Mouse (Mus musculus): Measurements from ENCODE around the gene Slc16a5. TPM values are rescaled to one million over a fixed set of nuclear protein-coding genes. Genes with fewer than 3 reads are reported as not detected.

Slc16a5 gene
- polyA plus RNA-seq, 1 experiment from 2014 or later = 0.15 TPM

- Histone ChIP-seq H3K27ac (ENCODE audit: low read depth, low read length) (peak overlapping the region; percentile 86), H3K27me3 (ENCODE audit: control insufficient read depth, insufficient read depth, low read length) (no peaks in the 10 kb centered on the region; the same call in 1 of the 2 replicates), H3K4me1 (ENCODE audit: control insufficient read depth, insufficient read depth, low read length) (peaks cover 33% of the 10 kb centered on the region), H3K9me3 (ENCODE audit: control insufficient read depth, low read length) (no peaks in the 10 kb centered on the region), H3K9ac (replicated peaks; ENCODE audit: low read depth, low read length) (peak overlapping the region; percentile 100), H3K4me2 (ENCODE audit: low read depth, low read length) (peak overlapping the region; percentile 92), H3K4me3 (ENCODE audit: low read depth, low read length) (peak overlapping the region; percentile 100), H3K36me3 (ENCODE audit: control insufficient read depth, insufficient read depth, low read length) (no peaks in the 10 kb centered on the region)
- under 1% methylated on average over 57 of the region's 57 CpGs for WGBS
- ATAC-seq (ENCODE audit: low read depth) = peak; percentile 68
These were observed 51.3 kb downstream of the Slc16a5 start for GRCm38 (mm10) chr11:115513271-115514237.

GRCm38 (mm10) chr11:115514238-115514663 lies 52.0 kb downstream of the Slc16a5 start, which contains the start of gene Jpt1:
Gene Jpt1 (minus strand): TSS chr11:115514387.
- Histone ChIP-seq H3K9ac (replicated peaks; ENCODE audit: low read depth, low read length) (peak within 1 kb of the TSS; percentile 100), H3K27me3 (ENCODE audit: control insufficient read depth, insufficient read depth, low read length) (no peaks in the 10 kb centered on the region; the same call in 1 of the 2 replicates), H3K27ac (ENCODE audit: low read depth, low read length) (peak within 1 kb of the TSS; percentile 86), H3K36me3 (ENCODE audit: control insufficient read depth, insufficient read depth, low read length) (no peaks in the 10 kb centered on the region), H3K4me2 (ENCODE audit: low read depth, low read length) (peak within 1 kb of the TSS; percentile 92), H3K9me3 (ENCODE audit: control insufficient read depth, low read length) (no peaks in the 10 kb centered on the region), H3K4me1 (ENCODE audit: control insufficient read depth, insufficient read depth, low read length) (peaks cover 28% of the 10 kb centered on the region), H3K4me3 (ENCODE audit: low read depth, low read length) (peak within 1 kb of the TSS; percentile 100)
- under 1% methylated on average over 24 of the region's 24 CpGs for WGBS
- peak; percentile 97 for ATAC-seq (ENCODE audit: low read depth)

- Histone ChIP-seq H3K4me1 (ENCODE audit: control insufficient read depth, insufficient read depth, low read length) (peaks cover 25% of the 10 kb centered on the region), H3K27ac (ENCODE audit: low read depth, low read length) (no peak overlapping the region), H3K9me3 (ENCODE audit: control insufficient read depth, low read length) (no peaks in the 10 kb centered on the region), H3K36me3 (ENCODE audit: control insufficient read depth, insufficient read depth, low read length) (no peaks in the 10 kb centered on the region), H3K27me3 (ENCODE audit: control insufficient read depth, insufficient read depth, low read length) (no peaks in the 10 kb centered on the region; the same call in 1 of the 2 replicates), H3K4me2 (ENCODE audit: low read depth, low read length) (no peak overlapping the region), H3K4me3 (ENCODE audit: low read depth, low read length) (no peak overlapping the region), H3K9ac (replicated peaks; ENCODE audit: low read depth, low read length) (no peak overlapping the region)
- ATAC-seq (ENCODE audit: low read depth) = no peak
- 80% methylated on average over 6 of the region's 6 CpGs for WGBS
These were observed 52.7 kb downstream of the Slc16a5 start for GRCm38 (mm10) chr11:115515021-115515420.

- no peaks in the 10 kb centered on the region; the same call in 1 of the 2 replicates for H3K27me3 ChIP-seq (ENCODE audit: control insufficient read depth, insufficient read depth, low read length)
- no peaks in the 10 kb centered on the region for H3K36me3 ChIP-seq (ENCODE audit: control insufficient read depth, insufficient read depth, low read length)
- H3K9ac ChIP-seq (replicated peaks; ENCODE audit: low read depth, low read length) = no peak overlapping the region
- ATAC-seq (ENCODE audit: low read depth) = no peak
- no peak overlapping the region for H3K4me3 ChIP-seq (ENCODE audit: low read depth, low read length)
- H3K4me1 ChIP-seq (ENCODE audit: control insufficient read depth, insufficient read depth, low read length) = peaks cover 5% of the 10 kb centered on the region; the same call in 1 of the 2 replicates
- WGBS = 84% methylated on average over 5 of the region's 5 CpGs
- H3K4me2 ChIP-seq (ENCODE audit: low read depth, low read length) = no peak overlapping the region
- no peaks in the 10 kb centered on the region for H3K9me3 ChIP-seq (ENCODE audit: control insufficient read depth, low read length)
- H3K27ac ChIP-seq (ENCODE audit: low read depth, low read length) = no peak overlapping the region
These were observed 54.7 kb downstream of the Slc16a5 start for GRCm38 (mm10) chr11:115516942-115517341.

- WGBS = 77% methylated on average over 9 of the region's 9 CpGs
- H3K4me3 ChIP-seq (ENCODE audit: low read depth, low read length) = no peak overlapping the region
- H3K27me3 ChIP-seq (ENCODE audit: control insufficient read depth, insufficient read depth, low read length) = no peaks in the 10 kb centered on the region; the same call in 1 of the 2 replicates
- no peak overlapping the region for H3K9ac ChIP-seq (replicated peaks; ENCODE audit: low read depth, low read length)
- H3K4me2 ChIP-seq (ENCODE audit: low read depth, low read length) = no peak overlapping the region
- no peak overlapping the region for H3K27ac ChIP-seq (ENCODE audit: low read depth, low read length)
- H3K4me1 ChIP-seq (ENCODE audit: control insufficient read depth, insufficient read depth, low read length) = no peaks in the 10 kb centered on the region
- H3K9me3 ChIP-seq (ENCODE audit: control insufficient read depth, low read length) = no peaks in the 10 kb centered on the region
- H3K36me3 ChIP-seq (ENCODE audit: control insufficient read depth, insufficient read depth, low read length) = 0 out of 2 replicates have a peak, but pooled peaks cover 6% of the 10 kb centered on the region
- ATAC-seq (ENCODE audit: low read depth) = no peak
These were observed 56.4 kb downstream of the Slc16a5 start for GRCm38 (mm10) chr11:115518693-115519092.

- 0 out of 2 replicates have a peak, but pooled peaks cover 13% of the 10 kb centered on the region for H3K36me3 ChIP-seq (ENCODE audit: control insufficient read depth, insufficient read depth, low read length)
- H3K27ac ChIP-seq (ENCODE audit: low read depth, low read length) = no peak overlapping the region
- no peak overlapping the region for H3K9ac ChIP-seq (replicated peaks; ENCODE audit: low read depth, low read length)
- H3K4me2 ChIP-seq (ENCODE audit: low read depth, low read length) = no peak overlapping the region
- no peaks in the 10 kb centered on the region for H3K9me3 ChIP-seq (ENCODE audit: control insufficient read depth, low read length)
- H3K4me3 ChIP-seq (ENCODE audit: low read depth, low read length) = no peak overlapping the region
- ATAC-seq (ENCODE audit: low read depth) = no peak
- 86% methylated on average over 3 of the region's 3 CpGs for WGBS
- no peaks in the 10 kb centered on the region for H3K4me1 ChIP-seq (ENCODE audit: control insufficient read depth, insufficient read depth, low read length)
- no peaks in the 10 kb centered on the region for H3K27me3 ChIP-seq (ENCODE audit: control insufficient read depth, insufficient read depth, low read length)
These were observed 57.3 kb downstream of the Slc16a5 start for GRCm38 (mm10) chr11:115519581-115519980.

GRCm38 (mm10) chr11:115520218-115520617 lies 57.9 kb downstream of the Slc16a5 start:
- H3K4me3 ChIP-seq (ENCODE audit: low read depth, low read length) = no peak overlapping the region
- WGBS = 63% methylated on average over 2 of the region's 2 CpGs
- no peaks in the 10 kb centered on the region for H3K4me1 ChIP-seq (ENCODE audit: control insufficient read depth, insufficient read depth, low read length)
- H3K9ac ChIP-seq (replicated peaks; ENCODE audit: low read depth, low read length) = no peak overlapping the region
- no peaks in the 10 kb centered on the region for H3K27me3 ChIP-seq (ENCODE audit: control insufficient read depth, insufficient read depth, low read length)
- ATAC-seq (ENCODE audit: low read depth) = no peak
- no peaks in the 10 kb centered on the region for H3K9me3 ChIP-seq (ENCODE audit: control insufficient read depth, low read length)
- no peak overlapping the region for H3K4me2 ChIP-seq (ENCODE audit: low read depth, low read length)
- H3K27ac ChIP-seq (ENCODE audit: low read depth, low read length) = no peak overlapping the region
- H3K36me3 ChIP-seq (ENCODE audit: control insufficient read depth, insufficient read depth, low read length) = peaks cover 17% of the 10 kb centered on the region; the same call in 1 of the 2 replicates

GRCm38 (mm10) chr11:115521080-115521479 lies 58.8 kb downstream of the Slc16a5 start:
- Histone ChIP-seq H3K27me3 (ENCODE audit: control insufficient read depth, insufficient read depth, low read length) (no peaks in the 10 kb centered on the region), H3K36me3 (ENCODE audit: control insufficient read depth, insufficient read depth, low read length) (peaks cover 26% of the 10 kb centered on the region; the same call in 1 of the 2 replicates), H3K4me1 (ENCODE audit: control insufficient read depth, insufficient read depth, low read length) (no peaks in the 10 kb centered on the region), H3K27ac (ENCODE audit: low read depth, low read length) (no peak overlapping the region), H3K9ac (replicated peaks; ENCODE audit: low read depth, low read length) (no peak overlapping the region), H3K4me2 (ENCODE audit: low read depth, low read length) (no peak overlapping the region), H3K9me3 (ENCODE audit: control insufficient read depth, low read length) (no peaks in the 10 kb centered on the region), H3K4me3 (ENCODE audit: low read depth, low read length) (no peak overlapping the region)
- no peak for ATAC-seq (ENCODE audit: low read depth)
- WGBS = 87% methylated on average over 4 of the region's 4 CpGs

- ATAC-seq (ENCODE audit: low read depth) = no peak
- no peak overlapping the region for H3K4me2 ChIP-seq (ENCODE audit: low read depth, low read length)
- no peaks in the 10 kb centered on the region for H3K4me1 ChIP-seq (ENCODE audit: control insufficient read depth, insufficient read depth, low read length)
- H3K27me3 ChIP-seq (ENCODE audit: control insufficient read depth, insufficient read depth, low read length) = no peaks in the 10 kb centered on the region
- WGBS = 89% methylated on average over 2 of the region's 2 CpGs
- no peak overlapping the region for H3K4me3 ChIP-seq (ENCODE audit: low read depth, low read length)
- H3K9ac ChIP-seq (replicated peaks; ENCODE audit: low read depth, low read length) = no peak overlapping the region
- H3K27ac ChIP-seq (ENCODE audit: low read depth, low read length) = no peak overlapping the region
- H3K9me3 ChIP-seq (ENCODE audit: control insufficient read depth, low read length) = no peaks in the 10 kb centered on the region
- H3K36me3 ChIP-seq (ENCODE audit: control insufficient read depth, insufficient read depth, low read length) = peaks cover 36% of the 10 kb centered on the region
These were observed 60.0 kb downstream of the Slc16a5 start for GRCm38 (mm10) chr11:115522238-115522637.
